Mouse (Mus musculus) right cerebral cortex, postnatal 36 days (tissue): Measurements from ENCODE around the gene Zfr.
"Not testable (repeated sequence)": the region's sequence is repeated elsewhere in the genome, so short reads cannot be mapped to it uniquely, and the experiment has no call there.

Experiments used
- DNase-seq, 2 experiments: peaks; one replicate each; pipeline ENCODE4 v3.0.0; 2022; ENCODE audit warnings: low spot score in 2 of 2, mixed read lengths in 1 of 2

The Zfr gene

DNA sequence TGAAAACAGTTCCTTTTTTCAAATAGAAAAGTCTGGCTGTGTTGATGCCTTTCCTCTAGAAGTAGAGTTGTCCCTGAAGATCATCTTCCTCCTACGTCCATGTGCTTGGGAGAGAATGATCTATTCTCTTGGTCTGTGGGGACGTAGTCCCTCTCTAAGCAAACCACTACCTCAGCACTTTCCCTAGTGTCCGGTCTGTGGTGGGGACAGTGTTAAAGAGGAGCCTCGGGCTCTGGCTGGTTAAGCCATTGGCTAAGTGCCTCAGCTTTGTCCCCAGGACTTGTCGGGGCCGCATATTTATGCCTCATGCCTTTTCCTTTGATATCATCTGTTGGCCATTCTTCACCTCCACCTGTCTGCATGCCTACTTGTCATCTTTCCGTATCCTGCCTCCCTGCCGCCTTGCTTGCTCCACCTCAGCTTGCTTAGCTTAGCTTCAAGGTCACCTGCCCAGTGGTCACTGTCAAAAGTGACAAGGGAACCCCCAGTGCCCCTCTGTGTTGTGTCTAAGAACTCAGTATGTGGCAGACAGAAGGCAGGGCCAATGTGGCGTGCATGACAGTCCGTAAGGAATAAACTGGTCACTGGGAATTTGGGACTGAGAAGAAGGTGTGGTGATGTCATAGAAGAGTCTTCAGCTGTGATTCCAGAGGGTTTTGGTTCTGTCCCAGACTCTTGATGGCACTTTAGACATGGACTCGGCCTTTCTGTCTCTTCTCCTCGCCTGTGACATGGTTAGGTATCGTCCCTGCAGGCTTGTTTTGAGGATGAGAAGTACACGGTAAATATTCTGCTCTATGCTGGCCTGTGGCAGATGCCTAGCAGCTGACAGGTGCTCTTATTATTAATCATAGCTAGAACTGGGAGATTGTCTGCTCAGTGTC is 97.1 kb downstream of the Zfr start:
- DNase-seq = no peak

DNA sequence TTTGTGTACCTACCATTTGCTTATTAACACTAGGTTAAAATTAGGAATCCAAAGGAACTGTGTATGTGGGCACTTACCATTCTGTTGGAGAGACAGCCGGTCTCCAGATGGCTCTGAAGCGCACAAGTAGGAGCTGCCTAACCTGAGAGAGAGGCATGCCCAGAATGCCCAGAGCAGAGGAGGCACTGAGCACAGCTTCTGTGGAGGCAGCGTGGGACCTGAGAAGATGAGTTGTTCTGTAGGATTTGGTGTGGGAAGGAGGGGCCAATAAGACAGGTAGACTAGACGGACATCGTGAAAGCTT is 97.7 kb downstream of the Zfr start:
- peak; percentile 81 to 86 for DNase-seq

DNA sequence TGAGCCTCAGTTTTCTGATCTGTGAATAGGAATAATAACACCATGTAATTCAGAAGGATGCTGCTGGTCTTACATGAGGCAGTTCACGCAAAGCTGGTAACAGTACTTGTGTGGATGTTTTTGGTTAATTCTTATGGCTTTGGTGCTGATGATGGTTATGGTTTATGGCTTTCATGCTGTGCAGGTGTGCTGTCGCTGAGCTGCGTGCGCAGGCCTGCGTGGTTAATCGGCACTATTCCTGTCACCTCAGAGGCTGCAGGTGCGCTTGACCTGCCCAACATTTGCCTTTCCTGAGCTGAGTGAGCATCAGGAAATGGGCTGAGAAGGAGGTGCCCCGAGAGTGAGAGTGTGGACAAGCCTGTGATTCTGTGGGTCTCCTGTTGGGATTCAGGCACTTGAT is 98.5 kb downstream of the Zfr start:
- no peak for DNase-seq

DNA sequence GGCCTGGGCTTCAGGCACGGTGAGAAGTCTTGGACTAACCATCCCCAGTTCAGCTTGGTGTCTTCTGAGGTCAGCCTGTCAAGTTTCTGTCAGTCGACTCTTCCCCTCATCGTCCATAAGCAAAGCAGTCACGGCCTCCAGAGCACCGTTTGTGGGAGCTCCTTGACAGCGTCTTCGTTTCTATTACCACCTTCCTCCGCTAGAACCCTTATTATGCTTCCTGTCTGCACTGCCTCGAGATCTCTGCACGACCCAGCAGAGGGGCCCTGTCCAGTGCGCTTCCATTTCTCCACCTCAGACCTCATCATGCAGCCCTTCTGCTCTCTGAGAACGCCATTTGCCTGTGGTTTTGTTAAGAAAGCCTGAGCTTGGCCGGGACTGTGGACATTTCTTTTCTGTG is 99.2 kb downstream of the Zfr start:
- no peak for DNase-seq

DNA sequence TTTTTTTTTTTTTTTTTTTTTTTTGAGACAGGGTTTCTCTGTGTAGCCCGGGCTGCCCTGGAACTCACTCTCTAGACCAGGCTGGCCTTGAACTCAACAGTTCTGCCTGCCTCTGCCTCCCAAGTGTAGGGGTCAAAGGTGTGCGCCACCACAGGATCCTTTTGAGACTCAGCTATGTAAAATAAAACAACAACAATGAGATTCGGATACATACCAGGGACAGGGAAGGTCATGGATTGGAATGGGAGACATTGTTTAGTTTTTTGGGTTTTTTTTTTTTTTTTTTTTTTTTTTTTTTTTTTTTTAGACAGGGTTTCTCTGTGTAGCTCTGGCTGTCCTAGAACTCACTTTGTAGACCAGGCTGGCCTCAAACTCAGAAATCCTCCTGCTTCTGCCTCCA is 99.7 kb downstream of the Zfr start:
- DNase-seq = not testable (repeated sequence)

DNA sequence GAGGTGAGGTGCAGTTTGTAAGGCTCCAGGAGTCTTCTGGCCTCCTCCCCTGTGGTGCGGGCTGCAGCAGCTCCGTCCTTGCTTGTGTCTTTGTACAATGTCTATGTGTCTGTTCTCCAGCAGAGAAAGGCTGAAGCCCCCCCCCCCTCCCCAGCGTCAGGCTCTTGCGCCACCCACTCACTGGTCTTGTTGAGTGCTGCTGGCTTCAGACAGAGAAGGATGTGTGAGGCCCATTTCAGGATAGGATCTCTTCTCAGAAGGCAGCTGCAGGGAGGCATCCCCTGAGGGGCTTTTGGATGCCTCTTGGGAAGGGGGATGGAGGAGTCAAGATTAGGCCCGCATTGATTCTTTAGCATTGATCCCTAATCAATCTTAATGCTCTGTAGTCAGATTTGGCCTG is 100.2 kb downstream of the Zfr start:
- no peak for DNase-seq

DNA sequence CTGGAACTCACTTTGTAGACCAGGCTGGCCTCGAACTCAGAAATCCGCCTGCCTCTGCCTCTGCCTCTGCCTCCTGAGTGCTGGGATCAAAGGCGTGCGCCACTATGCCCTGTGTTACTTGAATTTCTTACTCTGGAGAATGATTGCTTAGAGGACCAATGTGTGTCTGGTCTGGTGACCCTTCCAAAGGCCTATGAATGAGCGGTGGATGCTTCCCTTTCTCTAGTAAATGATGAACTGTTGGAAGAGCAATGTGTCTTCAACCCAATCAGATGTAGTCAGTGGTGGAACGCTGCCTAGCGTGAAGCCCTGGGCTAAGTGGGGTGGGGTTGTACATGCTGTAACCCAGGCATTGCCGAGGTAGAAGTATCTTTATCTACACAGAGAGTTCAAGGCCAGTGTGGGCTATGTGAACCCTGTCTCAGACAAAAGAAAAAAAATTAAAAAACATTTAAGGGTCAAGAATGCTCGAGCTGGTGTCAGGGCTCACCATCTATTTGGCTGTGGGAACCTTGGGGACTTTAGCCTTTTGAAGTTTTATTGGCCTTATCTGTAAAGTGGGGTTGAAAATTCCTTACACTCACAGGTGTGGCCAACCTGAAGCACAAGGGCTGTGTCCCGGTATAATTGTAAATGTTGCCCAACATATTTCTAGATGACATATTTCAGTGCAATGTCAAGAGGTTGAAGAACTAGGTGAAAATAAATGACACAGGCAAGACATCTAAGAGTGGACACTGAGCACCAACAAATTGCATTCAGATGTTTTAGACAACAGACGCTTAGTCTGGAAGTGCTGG is 101.2 kb downstream of the Zfr start:
- DNase-seq = no peak

DNA sequence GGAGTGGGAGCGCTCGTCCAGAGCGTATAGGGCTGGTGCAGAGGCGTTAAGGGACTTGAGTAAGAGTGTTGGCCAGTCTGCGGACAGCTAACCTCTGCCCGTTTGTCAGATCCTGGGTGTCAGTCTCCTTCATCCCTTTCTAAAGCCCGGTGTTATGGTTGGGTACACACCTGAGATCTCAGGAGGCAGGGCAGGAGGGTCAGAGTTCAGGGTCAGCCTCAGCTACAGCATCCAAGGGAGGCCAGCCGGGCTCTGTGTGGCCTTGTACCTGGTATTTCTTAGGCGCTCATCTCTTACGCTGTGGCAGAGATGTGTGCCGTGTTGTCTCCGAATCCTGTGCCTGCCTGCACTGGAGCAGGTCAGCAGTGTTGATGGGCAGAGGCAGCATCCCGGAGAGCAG is 103.5 kb downstream of the Zfr start:
- DNase-seq = no peak

DNA sequence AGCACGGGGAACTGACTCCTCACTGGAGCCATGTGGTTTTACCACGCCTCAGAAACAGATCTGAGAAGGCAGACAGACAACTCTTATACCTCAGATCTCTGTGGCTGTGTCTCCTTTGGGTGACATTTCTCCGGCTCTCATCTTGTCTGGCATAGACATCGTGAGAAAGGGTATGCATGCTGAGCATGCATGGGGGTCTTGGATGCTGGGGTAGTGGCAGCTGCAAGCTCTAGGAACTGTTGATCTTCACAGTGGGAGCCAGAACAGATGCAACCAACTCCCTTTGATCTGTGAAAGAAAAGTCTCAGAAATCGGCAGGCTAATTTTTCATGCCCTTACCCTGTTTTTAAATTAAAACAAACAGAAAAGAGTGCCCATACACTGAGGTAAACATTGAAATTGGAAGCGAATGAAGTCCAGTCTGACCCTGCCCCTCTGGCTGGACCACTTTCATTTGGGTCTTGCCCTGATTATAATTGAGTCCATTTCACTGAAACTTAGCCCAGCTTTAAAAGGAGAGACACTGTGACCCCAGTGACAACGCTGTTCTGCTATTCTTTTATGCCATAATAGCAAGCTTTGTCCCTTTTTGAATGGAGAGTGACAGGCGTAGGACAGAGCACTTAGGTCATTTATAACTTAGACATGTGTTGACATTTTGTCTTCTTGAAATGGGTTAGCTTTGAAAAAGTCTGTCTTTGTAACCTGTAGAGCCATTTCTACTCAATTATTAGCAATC is 105.1 kb downstream of the Zfr start:
- no peak for DNase-seq

DNA sequence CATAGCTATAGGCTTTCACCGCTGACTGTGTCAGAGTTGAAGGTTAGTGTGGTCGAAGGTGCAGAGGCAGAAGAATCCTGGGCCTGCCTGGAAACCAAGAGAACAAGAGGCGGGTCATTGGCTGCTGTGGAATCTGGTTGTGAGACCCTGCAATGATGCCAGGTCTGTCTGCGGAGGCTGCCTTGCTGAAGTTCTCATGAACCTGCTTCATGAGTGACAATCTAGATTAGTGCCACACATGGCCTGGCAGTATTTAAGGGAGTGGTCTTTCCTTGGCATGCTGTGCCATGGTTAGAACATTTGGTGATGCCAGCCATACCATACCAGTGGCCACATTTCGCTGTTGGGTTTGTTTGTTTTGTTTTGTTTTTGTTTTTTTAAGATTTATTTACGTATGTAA is 105.8 kb downstream of the Zfr start:
- DNase-seq = no peak

DNA sequence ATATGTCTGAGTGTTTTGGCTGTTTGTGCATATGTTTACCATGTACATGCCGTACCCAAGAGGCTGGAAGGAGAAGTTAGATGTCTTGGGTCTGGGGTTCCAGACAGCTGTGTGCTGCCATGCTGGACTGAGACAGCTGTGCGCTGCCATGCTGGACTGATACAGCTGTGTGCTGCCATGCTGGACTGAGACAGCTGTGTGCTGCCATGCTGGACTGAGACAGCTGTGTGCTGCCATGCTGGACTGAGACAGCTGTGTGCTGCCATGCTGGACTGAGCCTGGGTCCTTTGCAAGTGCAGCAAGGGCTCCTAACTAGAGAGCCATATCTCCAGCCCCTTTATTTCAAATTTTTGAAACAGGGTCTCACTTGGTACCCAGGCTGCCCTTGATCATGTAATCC is 106.6 kb downstream of the Zfr start:
- no peak for DNase-seq

DNA sequence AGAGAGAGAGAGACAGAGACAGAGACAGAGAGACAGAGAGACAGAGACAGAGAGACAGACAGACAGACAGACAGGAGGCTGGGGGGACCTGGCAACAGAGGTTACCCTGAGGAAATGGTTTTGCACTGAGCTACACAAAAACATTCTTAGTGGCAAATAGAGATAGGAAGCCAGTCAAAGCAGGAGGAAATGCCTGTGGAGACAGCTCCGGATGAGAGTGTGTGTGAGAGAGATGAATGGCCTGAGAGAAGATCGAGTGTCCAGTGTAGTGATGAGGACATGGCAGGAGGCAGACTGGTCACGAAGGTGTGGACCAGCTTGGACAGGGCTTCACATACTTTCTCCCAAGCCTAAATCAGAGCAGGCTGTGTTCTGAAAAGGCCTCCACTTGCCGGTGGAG is 107.4 kb downstream of the Zfr start:
- DNase-seq = no peak

DNA sequence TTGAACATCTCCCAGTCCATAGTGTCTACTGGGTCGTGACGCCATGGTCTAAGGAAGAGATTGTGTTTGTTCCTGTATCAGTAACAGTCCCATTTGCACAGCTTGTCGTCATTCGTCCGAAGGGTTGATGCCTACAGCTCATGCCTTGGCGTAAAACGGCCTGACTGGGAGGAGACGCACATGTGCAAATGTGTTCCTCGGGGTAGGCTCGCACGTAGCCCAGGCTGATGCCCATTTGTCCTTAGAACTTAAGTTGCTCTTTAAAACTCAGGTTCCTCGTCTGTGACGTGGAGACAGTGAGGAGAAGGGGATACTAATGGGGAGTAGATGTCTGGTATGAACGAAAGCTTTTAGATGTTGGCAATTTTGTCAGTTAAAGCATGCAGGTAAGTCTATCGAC is 109.3 kb downstream of the Zfr start:
- no peak for DNase-seq

DNA sequence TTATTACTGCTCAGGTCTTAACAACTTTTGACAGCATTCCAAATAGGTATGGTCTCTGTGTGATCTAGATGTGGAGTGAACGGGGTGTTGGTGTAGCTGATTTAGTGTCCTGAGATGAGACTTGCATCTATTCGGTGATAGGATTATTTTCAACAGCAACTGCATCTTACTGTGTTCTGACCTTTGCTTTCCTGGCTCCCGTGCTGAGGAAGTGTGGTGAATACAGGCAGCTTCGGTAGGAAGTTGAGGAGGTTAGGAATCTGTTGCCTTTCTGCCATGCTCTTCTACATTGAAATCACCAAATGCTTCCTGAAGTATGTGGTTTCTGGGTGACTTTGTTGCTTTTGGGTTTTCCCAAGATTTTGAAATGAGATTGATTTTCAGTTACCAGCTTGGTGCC is 109.7 kb downstream of the Zfr start:
- DNase-seq = no peak

DNA sequence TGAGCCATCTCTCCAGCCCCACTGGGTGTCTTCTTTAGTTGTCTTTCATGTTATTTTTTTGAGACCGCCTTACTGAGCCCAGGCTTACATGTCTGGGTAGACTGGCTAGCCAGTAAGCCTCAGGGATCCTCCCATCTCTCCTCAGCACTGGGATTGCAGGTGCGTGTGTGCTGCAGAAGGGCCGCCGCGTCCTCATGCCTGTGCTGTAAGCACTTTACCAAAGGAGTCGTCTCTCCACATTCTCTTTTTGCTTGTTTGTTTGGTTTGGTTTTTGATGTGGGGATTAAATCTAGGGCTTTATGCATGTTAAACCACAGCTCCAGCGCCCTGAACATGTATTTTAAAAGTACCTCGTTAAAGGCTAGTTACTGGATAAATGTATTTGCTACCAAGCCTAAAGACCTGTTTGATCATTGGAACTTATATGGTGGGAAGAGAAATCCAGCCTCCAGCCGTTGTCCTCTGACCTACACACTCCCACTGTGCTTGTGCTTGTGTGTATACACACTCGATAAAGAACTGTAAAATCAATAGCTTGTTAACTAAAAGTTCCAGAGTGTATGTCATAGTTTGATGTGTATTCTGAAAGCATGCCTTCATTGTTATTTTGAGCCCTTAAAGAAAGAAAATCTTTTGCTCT is 112.1 kb downstream of the Zfr start:
- no peak for DNase-seq

DNA sequence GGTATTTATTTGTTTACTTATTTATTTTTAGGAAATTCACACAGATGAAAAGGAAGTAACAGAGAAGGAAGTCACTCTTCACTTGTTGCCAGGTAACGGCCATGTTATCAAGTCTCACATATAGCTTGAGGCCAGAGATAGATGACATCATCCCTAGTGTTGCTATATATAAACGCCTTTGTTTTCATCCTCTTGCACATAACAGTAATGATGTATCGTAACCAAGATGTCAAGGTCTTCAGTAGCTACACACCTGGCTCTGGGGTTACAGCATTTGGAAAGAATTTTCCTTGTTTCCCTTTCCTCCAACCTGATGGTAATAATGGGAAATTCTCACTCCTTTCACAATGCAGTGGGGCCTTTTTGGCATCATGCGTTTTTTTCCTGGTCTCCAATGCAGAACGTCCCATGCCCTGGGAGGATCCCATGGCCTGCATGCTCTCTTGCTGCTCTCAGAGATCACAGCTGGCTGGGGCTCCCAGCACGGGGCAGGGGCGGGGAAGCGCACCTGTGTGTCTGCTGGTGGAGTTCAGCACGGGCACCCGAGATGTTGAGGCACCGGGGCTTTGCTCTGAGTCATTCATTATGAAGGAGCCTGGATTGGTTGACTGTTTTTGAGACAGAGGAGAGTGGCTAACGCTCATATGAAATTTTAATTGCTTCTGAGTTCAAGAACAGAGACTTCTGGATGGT is 112.8 kb downstream of the Zfr start:
- DNase-seq = no peak

DNA sequence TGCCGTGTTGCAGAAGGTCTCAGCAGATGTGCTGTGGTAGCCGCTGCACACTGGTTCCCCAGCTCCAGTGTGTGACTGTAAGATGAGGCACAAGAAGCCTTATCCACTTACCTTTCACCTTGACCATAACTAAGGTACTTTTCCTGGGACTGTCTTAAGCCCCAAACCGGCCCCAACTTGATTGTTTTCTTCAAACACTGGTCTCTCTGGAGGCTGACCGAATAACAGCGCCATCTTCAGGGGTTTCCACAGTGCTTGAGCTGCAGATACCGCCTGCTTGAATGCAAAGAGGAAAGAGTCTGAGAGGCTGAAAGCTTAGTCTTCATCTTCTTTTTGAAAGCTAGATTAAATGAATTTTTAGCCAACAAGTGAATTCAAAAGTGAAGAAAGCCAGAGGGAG is 113.8 kb downstream of the Zfr start:
- DNase-seq = no peak

DNA sequence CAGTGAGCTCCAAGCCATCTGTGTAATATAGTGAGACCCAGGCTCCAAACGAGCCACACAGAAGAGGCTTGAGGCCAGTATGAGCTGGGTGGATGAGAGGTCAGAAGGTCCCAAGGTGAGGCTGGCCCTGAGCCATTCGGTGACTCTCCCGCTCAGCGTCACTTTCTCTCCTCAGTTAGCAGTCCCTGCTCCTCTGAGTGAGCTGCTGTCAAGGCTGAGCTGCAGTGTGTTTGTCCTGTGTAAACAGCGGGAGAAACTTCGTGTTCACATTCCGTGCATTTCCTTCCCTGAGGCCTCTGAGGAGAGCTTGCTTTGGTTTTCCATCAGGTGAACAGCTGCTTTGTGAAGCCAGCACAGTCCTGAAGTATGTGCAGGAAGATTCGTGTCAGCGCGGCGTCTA is 114.8 kb downstream of the Zfr start:
- no peak for DNase-seq

DNA sequence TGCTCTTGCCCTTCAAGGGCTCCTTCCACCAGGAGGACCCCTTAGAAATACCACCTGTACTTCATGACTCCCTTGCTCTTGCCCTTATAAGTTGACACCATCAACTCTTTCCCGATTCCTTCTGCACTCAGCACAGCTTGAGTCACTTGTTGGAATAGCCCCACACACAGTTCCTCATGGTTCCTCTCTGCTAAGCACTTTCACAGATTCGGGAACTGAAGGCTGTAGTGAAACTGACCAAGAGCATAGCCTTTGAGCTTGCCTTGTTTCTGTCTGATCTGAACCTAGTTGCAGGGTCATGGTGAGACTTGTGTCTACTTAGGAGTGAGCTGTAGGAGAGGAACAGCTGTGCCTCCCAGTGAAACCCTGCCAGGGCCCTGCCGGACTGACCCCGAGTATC is 115.4 kb downstream of the Zfr start:
- no peak for DNase-seq
